Comparison of ENCODE assay signal across 14 mouse cellular contexts in the genomic region with DNA sequence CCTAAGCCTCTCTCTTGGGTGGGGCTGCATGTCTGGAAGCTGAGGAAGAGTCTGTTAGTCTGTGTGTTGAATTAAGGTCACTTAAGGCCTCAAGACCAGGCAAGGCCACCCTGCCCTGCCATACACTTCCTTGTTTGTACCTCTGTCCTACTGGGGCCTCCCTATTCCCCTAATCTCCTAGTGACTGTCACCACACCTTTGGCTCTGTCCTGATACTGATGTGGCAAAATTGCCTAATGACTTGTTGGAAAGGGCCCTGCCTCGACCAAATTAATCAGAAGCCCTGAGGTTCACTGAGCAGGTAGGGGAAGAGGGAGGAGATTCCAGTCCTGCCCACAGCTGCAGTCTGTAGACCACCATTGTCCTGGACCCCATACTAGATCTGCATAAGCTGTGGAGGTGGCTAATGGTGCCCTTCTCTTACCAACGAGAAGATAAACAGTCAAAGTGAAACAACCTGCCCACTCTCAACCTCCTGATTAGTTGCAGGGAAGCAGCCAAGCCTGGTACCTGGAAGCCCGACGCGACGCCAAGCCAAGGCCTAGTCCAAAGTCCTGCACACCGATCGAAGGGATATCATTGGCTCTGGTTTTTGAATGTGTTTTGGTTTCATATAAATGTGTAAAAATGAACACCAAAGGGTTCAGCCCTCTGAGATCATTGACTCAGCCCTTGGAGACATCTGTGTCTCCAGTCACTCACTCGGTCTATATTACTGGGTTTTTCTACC. TPM values are rescaled to one million over a fixed set of nuclear protein-coding genes. Genes with fewer than 3 reads are reported as not detected.
DNase-seq lines count a peak whose midpoint lies in the region; ATAC-seq and TF ChIP-seq lines count a peak whose summit lies in the region.
"Had no signal": no experiment of that assay in that cellular context is flagged by ENCODE, and none has a peak within 500 bp of the region (broad histone marks: within the 10 kb centered on the region; RNA-seq: fewer than 3 reads in every experiment).

No protein-coding gene starts in this region.

- DNase-seq in kidney, adult 18-20 months = peak; percentile 43
- DNase-seq in stomach, postnatal 0 days (ENCODE audit: low spot score) = no peak
- no peak for DNase-seq in heart, postnatal 10 days
- no peak for DNase-seq in spleen, postnatal 14 days (ENCODE audit: low spot score in 2 of 2)
- no peak for DNase-seq in cerebellum, adult 11-12 months
- DNase-seq: cerebellum, postnatal 14 days; heart, adult 18-20 months; thymus, postnatal 14 days had no signal

- WGBS in kidney, embryonic 14.5 days = 89% methylated on average over 9 of the region's 9 CpGs
- WGBS in kidney, embryonic 15.5 days = 87% methylated on average over 9 of the region's 9 CpGs
- 70% methylated on average over 9 of the region's 9 CpGs for WGBS in liver, embryonic 15.5 days (ENCODE audit: insufficient replicate concordance)
- 83% methylated on average over 9 of the region's 9 CpGs for WGBS in stomach, postnatal 0 days

- H3K9ac ChIP-seq in kidney, embryonic 14.5 days (ENCODE audit: low read depth, low read length) = no peak overlapping the region
- no peak overlapping the region for H3K9ac ChIP-seq in kidney, embryonic 15.5 days
- peak overlapping the region; percentile 30; the same call in 1 of the 2 replicates for H3K9ac ChIP-seq in liver, embryonic 15.5 days
- no peak overlapping the region for H3K9ac ChIP-seq in stomach, postnatal 0 days (ENCODE audit: low read length)
- H3K9ac ChIP-seq: hindbrain, embryonic 14.5 days; lung, embryonic 15.5 days had no signal

- H3K27ac ChIP-seq in kidney, embryonic 14.5 days (ENCODE audit: low read depth, low read length) = no peak overlapping the region
- H3K27ac ChIP-seq in kidney, embryonic 15.5 days = peak overlapping the region; percentile 20; the same call in 1 of the 2 replicates
- H3K27ac ChIP-seq in liver, embryonic 15.5 days (replicated peaks) = peak overlapping the region; percentile 78
- H3K27ac ChIP-seq in stomach, postnatal 0 days (replicated peaks) = no peak overlapping the region
- H3K27ac ChIP-seq: hindbrain, embryonic 14.5 days; lung, embryonic 15.5 days had no signal

- no peak overlapping the region for H3K4me3 ChIP-seq in kidney, embryonic 14.5 days (ENCODE audit: low read length)
- no peak overlapping the region for H3K4me3 ChIP-seq in kidney, embryonic 15.5 days (replicated peaks)
- no peak overlapping the region for H3K4me3 ChIP-seq in liver, embryonic 15.5 days (replicated peaks)
- no peak overlapping the region for H3K4me3 ChIP-seq in stomach, postnatal 0 days (ENCODE audit: low read depth, low read length)
- H3K4me3 ChIP-seq: lung, embryonic 15.5 days; megakaryocyte, embryonic 14.5 days had no signal

- intact Hi-C loops in heart, postnatal 10 days (cut with DNase I) = no loop called here

- H3K9me3 ChIP-seq in kidney, embryonic 14.5 days (ENCODE audit: control insufficient read depth, low read length) = no peaks in the 10 kb centered on the region
- no peaks in the 10 kb centered on the region for H3K9me3 ChIP-seq in kidney, embryonic 15.5 days (replicated peaks)
- H3K9me3 ChIP-seq in liver, embryonic 15.5 days (replicated peaks) = no peaks in the 10 kb centered on the region
- H3K9me3 ChIP-seq in stomach, postnatal 0 days (ENCODE audit: control insufficient read depth, low read length) = no peaks in the 10 kb centered on the region
- H3K9me3 ChIP-seq: lung, embryonic 15.5 days; megakaryocyte, embryonic 14.5 days had no signal

- H3K4me2 ChIP-seq in kidney, embryonic 14.5 days (replicated peaks; ENCODE audit: low read depth, low read length) = no peak overlapping the region
- no peak overlapping the region for H3K4me2 ChIP-seq in kidney, embryonic 15.5 days
- peak overlapping the region; percentile 42 for H3K4me2 ChIP-seq in liver, embryonic 15.5 days
- no peak overlapping the region for H3K4me2 ChIP-seq in stomach, postnatal 0 days (replicated peaks; ENCODE audit: low read depth)
- H3K4me2 ChIP-seq: hindbrain, embryonic 14.5 days; lung, embryonic 15.5 days had no signal

- TF ChIP-seq CTCF in stomach, postnatal 0 days (IDR thresholded peaks at IDR 0.05; ENCODE audit: low read depth) = no peak

- no peaks in the 10 kb centered on the region for H3K27me3 ChIP-seq in kidney, embryonic 14.5 days (ENCODE audit: control insufficient read depth, insufficient read depth, low read length)
- no peaks in the 10 kb centered on the region for H3K27me3 ChIP-seq in kidney, embryonic 15.5 days
- H3K27me3 ChIP-seq in liver, embryonic 15.5 days = no peaks in the 10 kb centered on the region
- no peaks in the 10 kb centered on the region for H3K27me3 ChIP-seq in stomach, postnatal 0 days (ENCODE audit: control insufficient read depth, insufficient read depth, low read length)
- H3K27me3 ChIP-seq: lung, embryonic 15.5 days; megakaryocyte, embryonic 14.5 days had no signal

- H3K36me3 ChIP-seq in kidney, embryonic 14.5 days (ENCODE audit: control insufficient read depth, insufficient read depth, low read length) = peaks cover 2% of the 10 kb centered on the region; the same call in 1 of the 2 replicates
- peaks cover 16% of the 10 kb centered on the region for H3K36me3 ChIP-seq in kidney, embryonic 15.5 days
- no peaks in the 10 kb centered on the region for H3K36me3 ChIP-seq in liver, embryonic 15.5 days (replicated peaks)
- H3K36me3 ChIP-seq in stomach, postnatal 0 days (ENCODE audit: control insufficient read depth, insufficient read depth, low read length) = no peaks in the 10 kb centered on the region
- H3K36me3 ChIP-seq: lung, embryonic 15.5 days had no signal

- no peak for ATAC-seq in kidney, embryonic 14.5 days (ENCODE audit: low FRiP score, low TSS enrichment)
- ATAC-seq in kidney, embryonic 15.5 days (replicated peaks; ENCODE audit: low FRiP score) = peak; percentile 20; the same call in 1 of the 2 replicates
- peak; percentile 79 for ATAC-seq in liver, embryonic 15.5 days (ENCODE audit: insufficient read depth)
- peak; percentile 64 for ATAC-seq in stomach, postnatal 0 days (ENCODE audit: low FRiP score, low TSS enrichment)

- no peak for TF ChIP-seq EP300 in stomach, postnatal 0 days (optimal IDR thresholded peaks at IDR 0.05)

- 0 out of 2 replicates have a peak, but pooled peaks cover 10% of the 10 kb centered on the region for H3K4me1 ChIP-seq in kidney, embryonic 14.5 days (ENCODE audit: control insufficient read depth, insufficient read depth, low read length)
- peaks cover 23% of the 10 kb centered on the region for H3K4me1 ChIP-seq in kidney, embryonic 15.5 days
- peaks cover 51% of the 10 kb centered on the region for H3K4me1 ChIP-seq in liver, embryonic 15.5 days (replicated peaks)
- peaks cover 9% of the 10 kb centered on the region for H3K4me1 ChIP-seq in stomach, postnatal 0 days (replicated peaks; ENCODE audit: control insufficient read depth, insufficient read depth)

RNA-seq across cellular contexts. Expression of a gene that starts 23.1 kb away (rescaled TPM):
- 29.3 and 36.0 TPM in 2 replicates for polyA plus RNA-seq in kidney, embryonic 14.5 days (2014; fragmentation: Nextera tagmentation; extraction: Ambion mirVana)
- polyA plus RNA-seq in kidney, embryonic 15.5 days (2015; fragmentation: Nextera tagmentation; extraction: Ambion mirVana) = 32.7 and 41.2 TPM in 2 replicates
- 64.3 and 72.9 TPM in 2 replicates for polyA plus RNA-seq in liver, embryonic 15.5 days (2015; fragmentation: Nextera tagmentation; extraction: Ambion mirVana)
- polyA plus RNA-seq in stomach, postnatal 0 days (2015; fragmentation: Nextera tagmentation; extraction: Ambion mirVana) = 23.0 and 26.2 TPM in 2 replicates
- 10 to 100 TPM; 16.8 to 19.3 TPM for total RNA-seq in heart, postnatal 10 days (2021)

Comparison
In these comparisons a context has a peak if more than half of its experiments do, and no peak if none do; other contexts are left out.
1. H3K27ac ChIP-seq: peak in kidney, embryonic 15.5 days (single experiment) and liver, embryonic 15.5 days (single experiment); none in kidney, embryonic 14.5 days (single experiment) and stomach, postnatal 0 days (single experiment).